Mouse (Mus musculus): ENCODE measurements at regions not wholly inside any gene's neighbourhood (a gene's known extent, or its start where the extent isn't known, plus 50 kb on each side); places are given as distances from the start of the nearest gene placed in this dataset.
A peak's percentile ranks its signal among the peaks of the same experiment; 100 is the strongest.

DNA sequence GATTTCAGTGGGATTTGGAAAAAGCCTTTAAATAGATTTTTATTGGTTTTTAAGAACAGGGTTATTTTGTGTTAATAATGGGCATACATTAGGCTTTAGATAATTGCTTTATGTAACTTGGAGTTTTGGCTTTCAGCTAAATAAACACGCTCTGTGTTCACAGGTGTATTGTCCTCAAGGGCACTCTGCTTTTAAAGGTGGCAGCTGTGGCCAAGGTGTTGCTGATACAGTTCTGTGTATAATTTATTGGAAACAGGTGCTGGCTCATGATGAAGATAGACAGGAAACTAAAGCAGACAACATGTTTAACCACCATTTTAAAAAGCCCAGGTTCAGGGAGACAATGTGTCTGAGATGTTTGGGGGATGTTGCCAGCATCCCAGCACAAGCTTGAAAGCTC is 242.3 kb upstream of the Lrtm1 start:
- DNase-seq (ENCODE audit: low spot score), result no peak

DNA sequence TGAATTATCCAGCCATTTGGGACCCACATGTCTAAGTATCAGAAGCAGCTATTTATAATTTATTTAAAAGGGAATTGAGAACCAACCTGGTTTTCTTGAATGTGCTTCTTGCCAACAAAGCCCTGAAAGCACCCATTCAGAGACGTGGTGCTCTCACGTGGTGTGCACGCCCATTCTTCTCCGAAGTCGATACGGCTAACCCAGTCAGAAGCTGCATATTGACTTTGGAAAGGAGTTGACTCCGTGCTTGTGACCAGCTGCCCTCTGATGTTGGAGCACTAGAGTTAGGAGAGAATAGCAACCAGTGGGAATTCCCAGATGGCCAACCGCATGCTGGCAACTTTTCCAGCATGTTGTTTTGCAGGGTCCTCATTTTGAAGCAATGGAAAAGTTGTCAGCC is 240.2 kb upstream of the Lrtm1 start:
- no peak for DNase-seq (ENCODE audit: low spot score)

GRCm38 (mm10) chr14:28781660-28782059 is 236.3 kb upstream of the Lrtm1 start:
- DNase-seq (ENCODE audit: low spot score), result no peak

- DNase-seq (ENCODE audit: low spot score), result no peak
Observed at GRCm38 (mm10) chr14:28784106-28784633, 233.8 kb upstream of the Lrtm1 start.

DNA sequence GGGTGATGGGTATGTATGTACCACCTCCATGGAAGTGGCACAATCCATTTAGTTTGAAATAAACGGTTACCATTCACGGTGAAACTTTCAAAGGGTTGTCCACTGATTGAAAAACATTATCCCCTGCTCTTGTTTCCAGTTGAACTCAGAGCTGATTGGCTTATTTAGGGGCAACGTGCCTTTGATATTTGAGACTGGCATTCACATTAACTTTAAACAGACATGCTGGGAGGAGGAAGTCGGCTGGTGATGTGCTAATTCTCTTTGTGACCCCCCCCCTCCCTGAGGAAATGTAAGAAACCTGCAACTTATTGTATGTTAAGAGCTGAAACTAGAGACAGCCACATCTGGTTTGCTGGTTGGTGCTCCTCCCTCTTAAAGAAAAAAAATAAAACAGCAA is 219.7 kb upstream of the Lrtm1 start:
- no peak for DNase-seq (ENCODE audit: low spot score)

GRCm38 (mm10) chr14:28801681-28802080 is 216.3 kb upstream of the Lrtm1 start:
- DNase-seq (ENCODE audit: low spot score), result no peak

GRCm38 (mm10) chr14:28802126-28802525 is 215.9 kb upstream of the Lrtm1 start:
- DNase-seq (ENCODE audit: low spot score), result no peak

DNA sequence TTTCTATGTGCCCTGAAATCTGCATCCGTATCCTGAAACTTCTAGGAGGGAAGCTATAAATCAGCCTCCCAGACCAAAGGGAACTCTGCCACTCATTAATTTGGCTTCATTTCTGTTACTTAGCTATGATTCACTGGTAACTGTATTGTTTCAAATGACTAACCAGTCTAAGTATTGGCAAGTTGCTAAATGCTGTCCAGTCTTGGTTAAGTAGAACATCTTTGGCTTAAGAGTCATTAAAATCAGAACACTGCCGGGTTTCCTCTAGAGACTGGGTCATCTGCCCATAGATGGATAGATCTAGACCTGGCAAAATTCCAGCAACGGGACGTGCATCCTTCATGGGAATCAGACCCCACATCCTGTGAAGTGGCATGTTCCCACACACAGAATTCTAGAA is 209.9 kb upstream of the Lrtm1 start:
- peak; percentile 13 for DNase-seq (ENCODE audit: low spot score)

DNA sequence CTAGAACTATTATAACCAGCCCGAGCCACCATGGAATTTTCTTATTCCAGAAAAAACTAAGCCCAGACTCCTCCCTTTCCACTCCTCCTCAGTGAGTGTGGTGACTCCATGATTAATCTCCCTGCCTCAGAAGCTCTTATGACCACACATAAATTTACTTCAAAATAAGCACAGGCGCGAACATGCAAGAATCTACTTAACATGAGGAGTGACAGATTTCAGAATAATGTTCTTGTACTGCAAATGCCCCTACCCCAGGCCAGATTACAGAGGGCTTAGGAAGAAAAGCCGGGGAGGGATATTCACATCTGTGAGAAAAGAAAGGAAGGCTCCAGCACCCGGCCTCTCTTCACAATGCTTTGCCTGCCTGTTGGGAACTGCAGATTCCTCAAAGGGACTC is 208.7 kb upstream of the Lrtm1 start:
- no peak for DNase-seq (ENCODE audit: low spot score)

DNA sequence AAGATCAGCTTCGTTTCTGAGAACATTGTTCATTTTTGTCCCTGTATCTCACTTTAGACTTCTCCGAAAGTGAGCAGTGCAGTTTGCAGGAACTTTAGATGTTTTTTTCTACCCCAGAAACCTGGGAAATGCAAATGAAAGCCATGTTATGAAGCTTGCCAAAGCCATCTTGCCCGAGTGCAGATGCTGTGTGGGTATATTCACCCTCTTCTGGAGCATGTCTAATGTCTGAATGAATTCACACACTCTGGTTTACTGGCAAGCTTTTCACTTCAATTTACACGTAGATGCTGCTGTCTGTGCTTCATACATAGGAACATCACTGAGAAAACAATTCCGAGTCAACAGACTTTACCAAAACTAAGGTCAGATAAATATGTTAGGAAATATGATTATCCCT is 197.0 kb upstream of the Lrtm1 start:
- DNase-seq (ENCODE audit: low spot score), result no peak

- DNase-seq (ENCODE audit: low spot score), result no peak
Observed at GRCm38 (mm10) chr14:28827186-28827585, 190.8 kb upstream of the Lrtm1 start.

DNA sequence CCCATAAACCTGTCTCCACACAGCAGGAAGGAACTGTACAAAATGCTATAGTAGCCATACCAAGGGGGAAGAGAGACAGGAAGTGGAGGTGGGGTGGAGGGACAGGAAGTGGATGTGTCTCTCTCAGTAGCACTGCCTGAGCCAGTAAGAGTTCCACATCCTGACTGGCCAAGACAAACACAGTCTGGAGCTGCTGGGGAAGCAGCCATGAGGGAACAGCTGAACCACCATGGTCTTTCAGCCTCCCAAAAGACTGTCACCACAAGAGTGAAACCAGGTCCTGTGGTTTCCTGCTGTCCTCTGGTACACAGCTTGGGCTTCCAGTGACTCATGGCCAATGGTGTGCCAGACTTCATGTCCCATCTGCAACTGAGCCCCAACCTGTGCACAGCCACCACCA is 180.9 kb upstream of the Lrtm1 start:
- no peak for DNase-seq (ENCODE audit: low spot score)

DNA sequence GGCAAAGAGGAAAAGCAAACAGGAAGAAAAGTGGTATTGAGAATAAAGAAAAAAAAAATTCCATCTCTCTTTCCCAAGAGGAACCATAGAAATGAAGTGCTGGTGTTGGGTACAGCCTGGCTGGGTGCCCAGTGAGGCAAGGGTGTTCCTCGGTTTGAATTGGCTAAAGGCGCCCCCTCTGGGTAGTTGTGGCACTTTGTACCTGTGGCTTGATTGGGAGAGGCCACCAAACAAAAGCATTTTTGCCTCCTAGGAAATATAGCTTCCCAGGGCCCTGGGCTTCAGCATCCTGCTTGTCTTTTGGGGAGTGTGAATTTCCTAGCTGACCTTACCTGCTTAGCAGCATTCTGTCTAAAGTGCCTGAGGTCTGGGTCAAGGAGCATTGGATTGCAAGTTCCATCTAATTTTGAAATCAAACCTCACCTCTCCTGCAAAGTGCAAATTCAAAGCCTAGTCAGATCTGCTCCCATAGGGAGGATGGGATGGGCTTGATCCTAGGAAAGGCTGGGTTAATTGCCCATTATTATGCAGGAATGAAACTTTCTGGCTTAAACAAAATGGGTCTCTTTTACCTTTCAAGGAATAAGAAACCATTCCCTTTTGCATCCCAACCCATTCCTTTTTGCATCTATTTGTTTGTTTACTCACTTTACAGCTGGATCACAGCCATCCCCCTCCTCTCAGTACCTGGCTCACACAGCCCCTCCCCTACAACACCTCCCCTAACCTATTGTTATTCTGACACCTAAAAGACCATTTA is 169.0 kb upstream of the Lrtm1 start:
- DNase-seq (ENCODE audit: low spot score), result no peak

All from MN1 (cell line).